Mouse (Mus musculus): Measurements from ENCODE around the gene Dusp10.

DNA sequence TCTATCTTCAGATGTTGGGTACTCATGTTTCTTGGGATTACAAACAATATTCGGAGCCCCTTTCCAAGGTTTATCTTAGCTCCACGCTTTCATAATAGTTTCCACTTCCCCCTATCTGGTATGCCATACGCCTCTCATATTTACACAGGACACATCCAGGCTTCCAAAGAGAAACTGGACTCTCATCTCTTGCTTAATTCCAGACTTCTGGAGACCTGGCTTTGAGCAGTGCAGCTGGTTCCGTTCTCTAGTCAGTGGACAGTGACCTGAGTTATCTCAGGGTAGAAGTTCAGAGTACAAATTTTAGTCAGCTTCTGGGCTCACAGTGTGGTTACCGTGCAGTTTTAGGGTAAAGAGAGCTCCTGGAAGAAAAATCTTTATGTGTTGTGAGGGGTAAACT is 87.3 kb downstream of the Dusp10 start:
- TF ChIP-seq CTCF (conservative IDR thresholded peaks at IDR 0.05; ENCODE audit: low read length) (no peak), NANOG (IDR thresholded peaks at IDR 0.05; ENCODE audit: borderline replicate concordance, low read length) (no peak)
